Mouse (Mus musculus): ENCODE data around the gene Naxd. TPM values are rescaled to one million over a fixed set of nuclear protein-coding genes. Genes with fewer than 3 reads are reported as not detected.

Naxd gene
- 49.5 and 114 TPM in 2 replicates for polyA plus RNA-seq (2012; ENCODE audit: insufficient read depth, low replicate concordance)

GRCm38 (mm10) chr8:11497017-11497990, at the start of gene Naxd:
Gene Naxd (plus strand): TSS chr8:11497506.
- Histone ChIP-seq H3K36me3 (replicated peaks; ENCODE audit: low read length) (peaks cover 20% of the 10 kb centered on the region), H3K4me1 (peaks cover 46% of the 10 kb centered on the region)

DNA sequence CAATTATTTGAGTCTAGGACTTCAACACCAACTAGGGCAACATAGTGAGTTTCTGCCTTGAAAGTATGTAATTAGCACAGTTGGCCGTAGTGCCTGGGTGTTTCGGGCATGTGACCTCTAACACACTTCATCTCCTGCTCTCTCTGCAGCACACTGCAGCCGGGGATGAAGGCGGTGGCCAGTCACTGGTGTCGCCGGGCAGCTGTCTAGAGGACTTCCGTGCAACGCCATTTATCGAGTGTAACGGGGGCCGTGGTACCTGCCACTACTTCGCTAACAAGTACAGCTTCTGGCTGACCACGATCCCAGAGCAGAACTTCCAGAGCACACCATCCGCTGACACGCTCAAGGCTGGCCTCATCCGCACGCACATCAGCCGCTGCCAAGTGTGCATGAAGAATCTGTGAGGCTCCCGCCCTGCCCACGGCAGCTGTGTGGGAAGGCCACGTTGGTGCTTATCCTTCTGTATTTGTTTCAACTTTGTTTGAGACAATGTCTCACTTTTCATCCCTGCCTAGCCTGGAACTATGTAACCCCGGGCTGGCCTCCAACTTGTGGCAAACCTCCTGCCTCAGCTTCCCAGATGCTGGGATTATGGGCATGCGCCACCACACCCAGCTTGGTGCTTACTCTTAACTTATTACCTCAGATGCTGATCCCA, 49.3 kb upstream of the Naxd start:
- TF ChIP-seq GATA1 (IDR thresholded peaks at IDR 0.05; ENCODE audit: borderline replicate concordance, low read length) (no peak), FLI1 (IDR thresholded peaks at IDR 0.05; ENCODE audit: low read length) (no peak)
- no peak overlapping the region for H3K4me3 ChIP-seq (replicated peaks)
- H3K4me1 ChIP-seq = peaks cover 54% of the 10 kb centered on the region
- H3K9me3 ChIP-seq = no peaks in the 10 kb centered on the region
- H3K27me3 ChIP-seq (replicated peaks) = peaks cover 82% of the 10 kb centered on the region
- H3K36me3 ChIP-seq (replicated peaks; ENCODE audit: low read length) = no peaks in the 10 kb centered on the region

More at GRCm38 (mm10) chr8:11497017-11497990, at the start of gene Naxd:
- Histone ChIP-seq H3K4me3 (replicated peaks) (peak within 1 kb of the TSS; percentile 97), H3K9me3 (no peaks in the 10 kb centered on the region), H3K27me3 (replicated peaks) (no peaks in the 10 kb centered on the region)
- peak; percentile 55; the same call in 1 of the 2 replicates for TF ChIP-seq FLI1 (IDR thresholded peaks at IDR 0.05; ENCODE audit: low read length)
- no peak for TF ChIP-seq GATA1 (IDR thresholded peaks at IDR 0.05; ENCODE audit: borderline replicate concordance, low read length)

DNA sequence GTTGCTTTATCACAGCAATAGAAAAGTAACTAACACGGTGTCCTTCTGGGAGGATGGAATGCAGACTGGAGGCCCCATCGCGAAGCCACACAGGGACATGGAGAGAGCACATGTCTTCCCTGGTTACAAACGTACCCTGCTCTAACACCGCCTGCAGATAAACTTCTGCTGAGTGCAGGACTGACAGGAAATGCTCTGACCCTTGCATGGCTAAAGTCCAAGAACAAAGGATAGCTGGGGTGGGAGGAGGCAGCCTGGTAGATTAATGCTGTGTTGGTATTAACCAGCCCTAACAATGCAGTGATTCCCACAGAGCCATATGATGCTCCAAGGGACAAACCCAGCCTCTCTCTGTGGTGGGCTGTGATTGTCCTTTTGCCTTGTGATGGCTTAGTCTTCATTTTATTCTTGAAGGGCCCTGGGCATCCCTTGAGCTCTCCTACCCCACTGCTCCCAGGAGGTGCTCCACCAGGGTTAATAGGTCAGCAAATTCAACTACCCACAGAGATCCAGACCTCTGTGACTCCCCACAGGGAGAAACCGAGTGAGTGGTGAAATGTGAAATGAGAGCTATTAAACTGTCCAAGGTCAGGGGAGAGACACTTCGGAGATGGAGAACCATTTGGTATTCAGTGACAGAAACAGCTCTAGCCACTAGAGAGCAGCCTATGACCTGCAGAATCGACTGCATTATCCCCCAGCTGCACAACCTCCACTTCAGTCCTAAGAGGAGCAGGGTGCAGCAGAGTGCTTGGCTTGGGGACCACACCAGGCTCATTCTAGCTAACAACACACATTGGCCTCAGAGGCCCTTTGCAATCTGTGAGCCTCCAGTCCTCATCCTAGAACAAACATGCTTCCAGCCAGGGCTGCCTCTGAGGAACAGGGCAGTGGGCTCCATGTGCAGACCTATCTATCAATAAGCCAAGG, 46.9 kb upstream of the Naxd start:
- no peaks in the 10 kb centered on the region for H3K9me3 ChIP-seq
- H3K4me3 ChIP-seq (replicated peaks) = no peak overlapping the region
- H3K36me3 ChIP-seq (replicated peaks; ENCODE audit: low read length) = no peaks in the 10 kb centered on the region
- peaks cover 81% of the 10 kb centered on the region for H3K27me3 ChIP-seq (replicated peaks)
- peaks cover 48% of the 10 kb centered on the region for H3K4me1 ChIP-seq
- TF ChIP-seq FLI1 (IDR thresholded peaks at IDR 0.05; ENCODE audit: low read length) (no peak), GATA1 (IDR thresholded peaks at IDR 0.05; ENCODE audit: borderline replicate concordance, low read length) (no peak)

GRCm38 (mm10) chr8:11452152-11452551, 45.2 kb upstream of the Naxd start:
- Histone ChIP-seq H3K9me3 (peaks cover 7% of the 10 kb centered on the region), H3K4me1 (peaks cover 51% of the 10 kb centered on the region), H3K4me3 (replicated peaks) (peak overlapping the region; percentile 19), H3K27me3 (replicated peaks) (peaks cover 81% of the 10 kb centered on the region), H3K36me3 (replicated peaks; ENCODE audit: low read length) (no peaks in the 10 kb centered on the region)
- TF ChIP-seq GATA1 (IDR thresholded peaks at IDR 0.05; ENCODE audit: borderline replicate concordance, low read length) (no peak), FLI1 (IDR thresholded peaks at IDR 0.05; ENCODE audit: low read length) (no peak)

- Histone ChIP-seq H3K36me3 (replicated peaks; ENCODE audit: low read length) (no peaks in the 10 kb centered on the region), H3K4me1 (peaks cover 53% of the 10 kb centered on the region), H3K9me3 (peaks cover 7% of the 10 kb centered on the region), H3K4me3 (replicated peaks) (peak overlapping the region; percentile 64), H3K27me3 (replicated peaks) (peaks cover 79% of the 10 kb centered on the region)
- no peak for TF ChIP-seq FLI1 (IDR thresholded peaks at IDR 0.05; ENCODE audit: low read length)
- no peak for TF ChIP-seq GATA1 (IDR thresholded peaks at IDR 0.05; ENCODE audit: borderline replicate concordance, low read length)
These were observed 44.7 kb upstream of the Naxd start for GRCm38 (mm10) chr8:11452559-11452958.

GRCm38 (mm10) chr8:11452974-11453373, 44.3 kb upstream of the Naxd start:
- Histone ChIP-seq H3K27me3 (replicated peaks) (peaks cover 79% of the 10 kb centered on the region), H3K36me3 (replicated peaks; ENCODE audit: low read length) (no peaks in the 10 kb centered on the region), H3K9me3 (peaks cover 7% of the 10 kb centered on the region), H3K4me3 (replicated peaks) (peak overlapping the region; percentile 64), H3K4me1 (peaks cover 57% of the 10 kb centered on the region)
- TF ChIP-seq FLI1 (IDR thresholded peaks at IDR 0.05; ENCODE audit: low read length) (no peak), GATA1 (IDR thresholded peaks at IDR 0.05; ENCODE audit: borderline replicate concordance, low read length) (no peak)

GRCm38 (mm10) chr8:11454228-11454627, 43.1 kb upstream of the Naxd start:
- Histone ChIP-seq H3K4me3 (replicated peaks) (no peak overlapping the region), H3K4me1 (peaks cover 62% of the 10 kb centered on the region), H3K9me3 (peaks cover 7% of the 10 kb centered on the region), H3K27me3 (replicated peaks) (peaks cover 73% of the 10 kb centered on the region), H3K36me3 (replicated peaks; ENCODE audit: low read length) (no peaks in the 10 kb centered on the region)
- TF ChIP-seq GATA1 (IDR thresholded peaks at IDR 0.05; ENCODE audit: borderline replicate concordance, low read length) (no peak), FLI1 (IDR thresholded peaks at IDR 0.05; ENCODE audit: low read length) (no peak)

GRCm38 (mm10) chr8:11457278-11457677, 40.0 kb upstream of the Naxd start:
- H3K36me3 ChIP-seq (replicated peaks; ENCODE audit: low read length) = no peaks in the 10 kb centered on the region
- H3K4me1 ChIP-seq = peaks cover 50% of the 10 kb centered on the region
- TF ChIP-seq FLI1 (IDR thresholded peaks at IDR 0.05; ENCODE audit: low read length) (no peak), GATA1 (IDR thresholded peaks at IDR 0.05; ENCODE audit: borderline replicate concordance, low read length) (no peak)
- H3K27me3 ChIP-seq (replicated peaks) = peaks cover 69% of the 10 kb centered on the region
- H3K4me3 ChIP-seq (replicated peaks) = no peak overlapping the region
- peaks cover 18% of the 10 kb centered on the region for H3K9me3 ChIP-seq

Data from megakaryocyte, embryonic 14.5 days (primary cell).